Mouse (Mus musculus) induced T-regulatory cell, adult 2 months (primary cell): Measurements from ENCODE around the gene 1700001C19Rik.

Source experiments
- DNase-seq: peaks from one replicate; pipeline ENCODE4 v3.0.0-alpha.2; 2012; ENCODE audit warnings: low read depth

The 1700001C19Rik gene

GRCm38 (mm10) chr17:47462209-47462608 is 25.0 kb upstream of the 1700001C19Rik start:
- no peak for DNase-seq

GRCm38 (mm10) chr17:47461688-47462087 is 24.5 kb upstream of the 1700001C19Rik start:
- DNase-seq, result no peak

GRCm38 (mm10) chr17:47459341-47459919 is 22.3 kb upstream of the 1700001C19Rik start:
- DNase-seq, result no peak

GRCm38 (mm10) chr17:47458936-47459335 is 21.8 kb upstream of the 1700001C19Rik start:
- DNase-seq, result no peak

- DNase-seq, result no peak
Observed at GRCm38 (mm10) chr17:47458310-47458709, 21.1 kb upstream of the 1700001C19Rik start.

- no peak for DNase-seq
Observed at GRCm38 (mm10) chr17:47454675-47455074, 17.5 kb upstream of the 1700001C19Rik start.

- DNase-seq, result no peak
Observed at GRCm38 (mm10) chr17:47452886-47453285, 15.7 kb upstream of the 1700001C19Rik start.

GRCm38 (mm10) chr17:47450880-47451565 is 13.8 kb upstream of the 1700001C19Rik start:
- DNase-seq, result no peak

- DNase-seq, result no peak
Observed at GRCm38 (mm10) chr17:47450239-47450638, 13.1 kb upstream of the 1700001C19Rik start.

- DNase-seq, result no peak
Observed at GRCm38 (mm10) chr17:47449432-47449831, 12.3 kb upstream of the 1700001C19Rik start.

- DNase-seq, result no peak
Observed at GRCm38 (mm10) chr17:47448523-47449372, 11.6 kb upstream of the 1700001C19Rik start.

GRCm38 (mm10) chr17:47446561-47446960 is 9.4 kb upstream of the 1700001C19Rik start:
- DNase-seq, result no peak

GRCm38 (mm10) chr17:47446025-47446424 is 8.8 kb upstream of the 1700001C19Rik start:
- DNase-seq, result no peak

- DNase-seq, result no peak
Observed at GRCm38 (mm10) chr17:47445518-47445917, 8.3 kb upstream of the 1700001C19Rik start.

- no peak for DNase-seq
Observed at GRCm38 (mm10) chr17:47444113-47444512, 6.9 kb upstream of the 1700001C19Rik start.

- no peak for DNase-seq
Observed at GRCm38 (mm10) chr17:47442271-47442670, 5.1 kb upstream of the 1700001C19Rik start.

GRCm38 (mm10) chr17:47441296-47442051 is 4.3 kb upstream of the 1700001C19Rik start:
- DNase-seq, result no peak

- no peak for DNase-seq
Observed at GRCm38 (mm10) chr17:47440359-47440890, 3.2 kb upstream of the 1700001C19Rik start.

GRCm38 (mm10) chr17:47439396-47440028 is 2.3 kb upstream of the 1700001C19Rik start:
- DNase-seq, result peak; percentile 11

GRCm38 (mm10) chr17:47438611-47439010 is 1.4 kb upstream of the 1700001C19Rik start:
- no peak for DNase-seq
